Mouse (Mus musculus) cerebellum, adult 2 months (tissue): ENCODE measurements around the gene Ksr2.

ENCODE experiments used
- CTCF ChIP-seq: fragments of 200-500 bp; IDR thresholded peaks from 2 replicates; pipeline ENCODE4 v1.5.1; 2011; ENCODE audit warnings: low read depth, mild to moderate bottlenecking, control low read depth, low read length, moderate library complexity, borderline replicate concordance; ENCODE audit not compliant: insufficient read depth
- POLR2A ChIP-seq: fragments of 200-500 bp; IDR thresholded peaks from 2 replicates; pipeline ENCODE4 v1.6.1; 2011; ENCODE audit warnings: low read length, control low read depth, borderline replicate concordance; ENCODE audit not compliant: insufficient read depth

DNA sequence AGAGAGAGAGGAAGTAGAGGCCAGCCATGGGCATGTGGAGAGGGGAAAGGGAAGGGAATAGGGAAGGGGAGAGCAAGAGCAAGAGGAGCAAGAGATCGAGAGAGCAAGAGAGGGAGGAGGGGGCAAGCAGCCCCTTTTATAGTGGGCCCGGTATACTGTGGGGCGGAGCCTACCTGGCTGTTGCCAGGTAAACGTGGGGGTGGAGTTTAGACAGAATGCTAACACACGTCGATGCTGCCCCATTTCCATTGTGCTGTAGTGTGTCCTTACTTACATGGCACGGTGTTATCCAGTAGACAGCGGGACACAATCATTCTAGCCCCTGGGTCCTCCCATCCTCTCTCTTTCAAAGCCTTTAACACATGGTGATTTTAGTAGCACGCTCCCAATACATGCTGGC lies 14.5 kb upstream of the Ksr2 start:
- no peak for TF ChIP-seq CTCF
- TF ChIP-seq POLR2A = no peak
